Mouse (Mus musculus) heart, postnatal 10 days (tissue): ENCODE data around the gene Hook2. TPM values are rescaled to one million over a fixed set of nuclear protein-coding genes. Genes with fewer than 3 reads are reported as not detected.

Experiments
- DNase-seq, 2 experiments: peaks; one replicate each; pipeline ENCODE4 v3.0.0; 2021
- intact Hi-C: fragments of 180-260 bp; cut with DNase I; formaldehyde crosslinking; loops from one replicate; pipeline ENCODE4 v1.15.1; 2025
- total RNA-seq, 2 experiments: library from RNA; stranded (reverse); gene quantifications; 2 replicates each; pipeline ENCODE4 v1.2.3; 2021

Gene Hook2
- total RNA-seq, 2 experiments from 2014 or later = 1.8 to 2.3 TPM

GRCm38 (mm10) chr8:84985684-84986378 is 4.6 kb upstream of the Hook2 start:
- intact Hi-C loops = no loop called here

DNA sequence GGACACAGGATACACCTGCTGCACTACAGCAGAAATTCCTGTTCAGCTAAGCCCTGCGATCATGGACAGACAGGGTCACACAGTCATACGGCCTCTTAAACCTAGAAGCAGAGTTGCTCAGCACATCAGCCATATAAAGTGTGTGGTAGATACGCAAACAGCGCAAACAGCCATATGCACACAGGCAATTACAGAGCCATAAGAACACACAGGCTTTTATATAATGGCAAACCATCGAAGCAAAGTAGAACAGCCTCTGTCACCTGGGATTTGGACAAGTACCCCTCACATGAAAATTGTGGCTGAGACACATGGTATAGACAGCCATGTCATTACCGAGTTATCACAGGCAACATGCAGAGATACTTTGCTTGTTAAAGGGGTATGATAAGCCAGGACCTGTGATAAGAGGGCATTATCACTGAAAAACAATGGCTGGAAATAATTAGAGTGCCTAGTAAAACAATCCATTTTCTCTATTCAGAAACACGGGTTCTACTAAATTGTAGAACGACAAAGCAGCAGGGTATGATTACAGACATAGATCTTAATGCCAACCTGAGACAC is 3.9 kb upstream of the Hook2 start:
- no peak for DNase-seq
- intact Hi-C loops = no loop called here

More at GRCm38 (mm10) chr8:84985684-84986378, 4.6 kb upstream of the Hook2 start:
- DNase-seq = peak; percentile 91

DNA sequence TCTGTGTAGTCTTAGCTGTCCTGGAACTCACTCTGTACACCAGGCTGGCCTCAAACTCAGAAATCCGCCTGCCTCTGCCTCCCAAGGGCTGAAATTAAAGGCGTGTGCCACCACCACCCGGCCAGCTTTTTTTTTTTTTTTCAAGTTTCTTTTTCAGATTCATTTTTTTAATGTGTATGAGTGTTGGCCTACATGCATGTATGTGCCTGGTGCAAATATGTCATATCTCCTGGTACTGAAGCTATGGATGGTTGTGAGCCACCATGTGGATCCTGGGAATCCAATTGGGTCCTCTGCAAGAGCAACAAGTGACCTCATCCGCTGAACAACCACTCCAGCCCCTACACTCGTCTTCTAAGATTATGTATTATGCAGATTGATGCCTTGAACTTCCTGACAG is 3.0 kb upstream of the Hook2 start:
- intact Hi-C loops = no loop called here
- no peak for DNase-seq

GRCm38 (mm10) chr8:84987903-84988302 is 2.5 kb upstream of the Hook2 start:
- peak; percentile 66 to 73 for DNase-seq
- intact Hi-C loops = no loop called here

DNA sequence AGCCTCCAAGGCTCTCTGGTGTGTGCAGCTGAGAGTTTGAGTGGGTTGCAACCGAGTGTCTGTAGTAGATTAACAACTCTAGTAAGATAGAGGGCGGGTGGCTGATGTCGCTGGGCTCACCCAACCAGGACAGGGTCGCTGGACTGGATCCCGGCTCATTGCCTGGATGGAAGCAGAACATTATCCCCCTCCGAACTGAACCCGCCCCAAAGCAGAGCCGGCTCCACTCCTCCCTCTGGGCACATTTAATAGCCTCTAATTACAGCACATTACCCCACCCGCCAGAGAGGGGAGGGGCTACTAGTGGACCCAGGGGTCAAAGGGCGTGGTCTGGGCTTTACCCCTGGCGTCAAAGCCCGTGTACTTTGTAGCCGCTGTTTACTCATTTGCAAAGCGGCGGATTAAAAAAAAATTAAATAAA is 1.1 kb upstream of the Hook2 start:
- intact Hi-C loops = no loop called here
- peak; percentile 58 to 61 for DNase-seq

DNA sequence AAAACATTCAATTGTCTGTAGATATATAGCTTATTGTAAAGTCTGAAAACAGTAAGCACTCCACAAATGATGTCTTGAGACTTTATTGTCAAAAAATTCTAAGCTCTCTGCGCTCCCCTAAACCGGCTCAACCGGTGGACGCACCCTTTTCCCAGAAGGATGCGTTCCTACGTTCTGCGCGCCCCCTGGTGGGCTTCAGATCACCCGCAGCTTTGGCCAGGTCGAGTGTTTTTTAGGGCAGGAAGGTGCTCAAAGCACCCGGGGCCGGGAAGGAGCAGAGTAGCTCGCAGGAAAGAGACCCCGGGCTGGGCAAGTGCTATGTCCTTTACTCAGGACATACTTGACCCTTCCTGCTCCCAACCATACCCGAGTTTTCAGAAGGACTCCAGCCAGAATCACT is 593 bp upstream of the Hook2 start:
- peak; percentile 96 to 98 for DNase-seq
- intact Hi-C loops = loop anchor here (1.0 kb wide), 1 partner anchor 16 kb away; no protein-coding TSS in a partner anchor

DNA sequence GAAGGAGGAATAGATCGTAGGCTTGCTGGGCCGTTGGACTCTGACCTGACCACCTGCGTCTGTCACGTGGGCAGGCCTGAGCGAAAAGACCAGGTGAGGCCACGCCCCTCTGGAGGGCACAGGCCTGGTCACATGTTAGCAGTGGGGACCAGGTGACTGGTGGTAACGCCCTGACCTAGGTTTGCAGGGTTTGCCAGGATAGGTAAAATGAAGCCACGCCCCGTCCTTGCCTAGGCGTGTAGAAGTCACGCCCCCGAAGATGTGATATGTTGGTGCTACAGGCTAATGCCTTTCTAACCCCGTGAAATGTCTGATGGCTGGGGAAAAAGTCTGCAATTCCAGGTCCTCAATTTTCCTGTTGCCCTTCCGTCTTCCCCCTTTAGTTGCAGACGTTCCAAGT is 433 bp downstream of the Hook2 start:
- intact Hi-C loops = loop anchor here (1.0 kb wide), 1 partner anchor 17 kb away; no protein-coding TSS in a partner anchor

GRCm38 (mm10) chr8:84994375-84994774 is 4.0 kb downstream of the Hook2 start:
- DNase-seq = no peak

More for the DNA sequence above, 433 bp downstream of the Hook2 start:
- DNase-seq = no peak

GRCm38 (mm10) chr8:84995680-84996079 is 5.3 kb downstream of the Hook2 start:
- intact Hi-C loops = loop anchor here (5.0 kb wide), 1 partner anchor 38 kb away; no protein-coding TSS in a partner anchor
- DNase-seq = no peak

More at GRCm38 (mm10) chr8:84994375-84994774, 4.0 kb downstream of the Hook2 start:
- intact Hi-C loops = loop anchor here (1.0 kb wide), 1 partner anchor 19 kb away; no protein-coding TSS in a partner anchor

GRCm38 (mm10) chr8:84996978-84997377 is 6.6 kb downstream of the Hook2 start:
- DNase-seq = no peak
- intact Hi-C loops = loop anchor here (5.0 kb wide), 1 partner anchor 40 kb away; no protein-coding TSS in a partner anchor

GRCm38 (mm10) chr8:84997649-84998295 is 7.4 kb downstream of the Hook2 start:
- intact Hi-C loops = loop anchor here (1.0 to 5.0 kb wide), 2 partner anchors 40 to 69 kb away; no protein-coding TSS in a partner anchor

DNA sequence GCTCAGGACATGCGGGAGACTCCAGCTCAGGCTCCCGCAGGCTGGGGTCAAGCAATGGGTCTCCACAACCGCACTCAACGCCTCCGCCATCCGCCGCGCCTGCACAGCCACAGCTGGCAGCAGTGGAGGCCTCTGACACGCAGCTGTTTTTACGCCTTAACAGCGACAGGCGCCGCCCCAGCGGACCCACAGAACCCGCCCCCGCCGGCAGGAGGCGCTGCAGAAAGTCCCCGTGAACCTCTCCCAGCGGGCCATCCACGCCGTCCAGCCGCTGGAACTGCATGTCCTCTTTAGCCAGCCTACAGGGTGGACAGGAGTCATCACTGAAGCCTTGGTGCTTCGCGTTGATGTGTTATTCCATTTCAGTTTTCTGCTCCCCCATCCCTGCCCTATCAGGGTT is 17.3 kb downstream of the Hook2 start:
- peak in 1 of 2 experiments; percentile 62 for DNase-seq
- intact Hi-C loops = no loop called here

More at GRCm38 (mm10) chr8:84997649-84998295, 7.4 kb downstream of the Hook2 start:
- peak; percentile 91 to 93 for DNase-seq

DNA sequence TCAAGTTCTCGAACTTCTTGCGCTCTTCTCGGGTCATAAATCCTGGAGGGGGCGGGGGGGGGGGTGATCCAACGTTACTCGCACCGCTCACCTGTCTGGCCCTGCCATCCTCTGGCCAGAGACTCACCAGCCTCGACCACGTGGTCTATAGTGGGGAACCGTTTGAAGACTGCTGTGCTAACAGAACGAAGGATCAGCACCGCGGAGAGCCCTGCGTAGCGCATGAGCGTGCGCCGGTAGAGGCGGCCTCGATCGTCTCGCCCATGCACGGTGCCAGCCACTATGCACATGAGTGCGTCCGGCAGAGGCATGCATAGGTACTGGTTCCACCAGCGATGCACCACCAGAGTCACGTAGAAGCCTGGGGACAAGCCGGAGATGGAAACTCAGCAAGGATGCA is 20.8 kb downstream of the Hook2 start:
- intact Hi-C loops = no loop called here
- DNase-seq = no peak

GRCm38 (mm10) chr8:85013230-85013840 is 22.9 kb downstream of the Hook2 start:
- intact Hi-C loops = loop anchor here (1.0 kb wide), 1 partner anchor 19 kb away; no protein-coding TSS in a partner anchor
- DNase-seq = peak; percentile 56 to 68

GRCm38 (mm10) chr8:85014431-85014830 is 24.0 kb downstream of the Hook2 start, which contains the start of gene Best2:
Best2 (minus strand) TSS chr8:85014531.
- intact Hi-C loops = no loop called here
- no peak for DNase-seq

DNA sequence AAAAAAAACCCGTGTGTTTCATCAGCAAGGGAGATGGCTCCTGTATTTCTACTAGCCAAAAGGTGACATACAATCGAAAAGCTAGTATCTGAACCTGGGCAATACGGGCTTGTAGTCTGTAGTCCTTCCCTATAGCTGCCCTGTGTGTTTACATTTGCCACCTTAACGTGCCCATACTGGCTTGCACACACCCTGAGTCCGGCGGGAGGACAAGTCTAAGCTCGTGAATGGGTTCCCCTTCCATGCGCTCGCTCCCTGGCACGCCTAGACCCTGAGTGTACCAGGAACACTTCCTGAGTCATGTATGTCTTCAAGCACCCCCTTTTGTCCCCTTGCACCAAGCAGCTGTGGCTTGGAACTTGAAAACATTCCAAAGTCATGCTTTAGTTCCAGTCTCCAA is 26.3 kb downstream of the Hook2 start:
- intact Hi-C loops = no loop called here
- no peak for DNase-seq

- intact Hi-C loops = no loop called here
- no peak for DNase-seq
Observed at GRCm38 (mm10) chr8:85017209-85017608, 26.8 kb downstream of the Hook2 start.

- intact Hi-C loops = no loop called here
- DNase-seq = no peak
Observed at GRCm38 (mm10) chr8:85021514-85022055, 31.2 kb downstream of the Hook2 start.

- no peak for DNase-seq
- intact Hi-C loops = loop anchor here (2.0 kb wide), 1 partner anchor 49 kb away; no protein-coding TSS in a partner anchor
Observed at GRCm38 (mm10) chr8:85023846-85024245, 33.4 kb downstream of the Hook2 start.
